Mouse (Mus musculus) midbrain, embryonic 16.5 days (tissue): ENCODE measurements around the gene Mtmr11. TPM values are rescaled to one million over a fixed set of nuclear protein-coding genes. Genes with fewer than 3 reads are reported as not detected.

Experiments used
- ATAC-seq: fragments of 200-750 bp; cut with Nextera tagmentation; 2 replicates; pipeline ENCODE4 v1.8.0; 2017; ENCODE audit warnings: moderate TSS enrichment
- H3K27ac ChIP-seq: fragments of 300-500 bp; sonication (generic); 2 replicates; pipeline ENCODE4 v1.5.1; 2014; ENCODE audit warnings: mild to moderate bottlenecking, low read length, mixed read lengths
- H3K27me3 ChIP-seq: fragments of 300-500 bp; sonication (generic); 2 replicates; pipeline ENCODE4 v1.6.1; 2014; ENCODE audit warnings: low read depth, low read length, mixed read lengths; ENCODE audit not compliant: control insufficient read depth, insufficient read depth
- H3K36me3 ChIP-seq: fragments of 300-500 bp; sonication (generic); 2 replicates; pipeline ENCODE4 v1.6.1; 2014; ENCODE audit warnings: mild to moderate bottlenecking, low read length, moderate library complexity, mixed read lengths; ENCODE audit not compliant: control insufficient read depth, insufficient read depth
- H3K4me1 ChIP-seq: fragments of 300-500 bp; sonication (generic); 2 replicates; pipeline ENCODE4 v1.6.1; 2014; ENCODE audit warnings: mild to moderate bottlenecking, low read length, mixed read lengths; ENCODE audit not compliant: control insufficient read depth, insufficient read depth
- H3K4me2 ChIP-seq: fragments of 300-500 bp; sonication (generic); 2 replicates; pipeline ENCODE4 v1.6.1; 2014; ENCODE audit warnings: mild to moderate bottlenecking, low read length, mixed read lengths
- H3K4me3 ChIP-seq: fragments of 300-500 bp; sonication (generic); 2 replicates; pipeline ENCODE4 v1.5.1; 2014; ENCODE audit warnings: low read depth, mild to moderate bottlenecking, low read length, moderate library complexity, mixed read lengths
- H3K9ac ChIP-seq: fragments of 300-500 bp; sonication (generic); 2 replicates; pipeline ENCODE4 v1.6.1; 2014; ENCODE audit warnings: low read depth, low read length, mixed read lengths
- H3K9me3 ChIP-seq: fragments of 300-500 bp; sonication (generic); replicated peaks from 2 replicates; pipeline ENCODE4 v1.6.1; 2014; ENCODE audit warnings: mild to moderate bottlenecking, low read length, mixed read lengths; ENCODE audit not compliant: control insufficient read depth, poor library complexity, severe bottlenecking
- WGBS: fragments of 180-500 bp; shearing (Covaris S2); extraction: QIAGEN DNeasy Blood & Tissue Kit; methylation state at CpG from one replicate; pipeline ENCODE4 v1.1.7; 2014; 5-methylcytosine and 5-hydroxymethylcytosine counted together
- polyA plus RNA-seq: library from polyadenylated mRNA; unstranded; fragments of >200 nt; fragmentation: Nextera tagmentation; extraction: Ambion mirVana; gene quantifications from 2 replicates; pipeline ENCODE4 v1.2.1, GENCODE M21; 2015

Mtmr11 gene
- polyA plus RNA-seq, 1 experiment from 2014 or later: 15.1 TPM

DNA sequence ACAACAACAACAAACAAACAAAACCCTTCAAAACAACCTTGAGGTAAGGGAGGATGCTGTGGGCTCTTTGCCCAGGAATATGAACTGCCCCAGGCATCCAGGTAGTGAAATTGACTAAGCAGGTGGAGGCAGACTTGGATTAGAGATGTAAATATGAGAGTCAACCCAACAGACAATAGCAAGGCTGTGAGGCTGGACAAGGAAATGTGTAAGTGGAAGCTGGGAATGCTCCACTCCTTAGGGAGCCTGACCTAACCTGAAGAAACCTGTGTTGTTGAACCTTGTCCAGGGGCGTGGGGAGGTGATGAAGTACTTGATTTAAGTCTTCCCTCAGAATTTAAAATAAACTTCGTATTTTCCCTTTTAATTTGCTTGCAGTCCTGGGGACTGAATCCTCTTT, 17.1 kb downstream of the Mtmr11 start:
- ATAC-seq: no peak
- Histone ChIP-seq H3K4me1 (peaks cover 36% of the 10 kb centered on the region), H3K4me2 (no peak overlapping the region), H3K27me3 (no peaks in the 10 kb centered on the region), H3K4me3 (no peak overlapping the region), H3K36me3 (peaks cover 22% of the 10 kb centered on the region), H3K27ac (no peak overlapping the region), H3K9ac (no peak overlapping the region), H3K9me3 (no peaks in the 10 kb centered on the region)
- 90% methylated on average over 2 of the region's 2 CpGs for WGBS

DNA sequence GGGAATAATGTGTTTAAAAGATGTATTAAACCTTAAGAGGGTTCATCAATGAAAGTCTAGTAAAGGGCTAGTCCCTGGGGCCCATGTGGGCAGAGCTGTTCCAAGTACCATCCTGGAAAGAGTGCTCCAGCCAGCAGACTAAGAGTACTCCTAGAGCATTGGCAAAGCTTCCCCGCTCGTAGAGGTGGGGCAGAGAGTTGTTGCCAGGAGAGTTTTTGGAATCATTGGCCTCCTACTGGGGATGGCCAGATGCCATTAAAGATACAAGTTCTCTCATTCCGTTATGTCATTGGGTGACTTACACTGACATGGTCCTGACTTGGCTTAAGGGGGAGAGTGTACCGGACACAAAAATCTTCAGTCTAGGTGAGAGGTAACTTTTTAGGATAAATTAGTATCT, 17.7 kb downstream of the Mtmr11 start:
- Histone ChIP-seq H3K9ac (no peak overlapping the region), H3K9me3 (no peaks in the 10 kb centered on the region), H3K27ac (no peak overlapping the region), H3K4me3 (no peak overlapping the region), H3K4me2 (no peak overlapping the region), H3K4me1 (peaks cover 31% of the 10 kb centered on the region), H3K27me3 (no peaks in the 10 kb centered on the region), H3K36me3 (peaks cover 20% of the 10 kb centered on the region)
- ATAC-seq: no peak
- 52% methylated on average over 4 of the region's 4 CpGs for WGBS

GRCm38 (mm10) chr3:96180727-96181477, 19.1 kb downstream of the Mtmr11 start, which contains the start of gene Sv2a:
TSS of gene Sv2a (plus strand) at chr3:96181151.
- Histone ChIP-seq H3K27me3 (no peaks in the 10 kb centered on the region), H3K4me1 (peaks cover 25% of the 10 kb centered on the region), H3K9ac (peak within 1 kb of the TSS; percentile 91), H3K36me3 (peaks cover 20% of the 10 kb centered on the region), H3K4me3 (peak within 1 kb of the TSS; percentile 76), H3K27ac (peak within 1 kb of the TSS; percentile 93), H3K4me2 (peak within 1 kb of the TSS; percentile 66), H3K9me3 (no peaks in the 10 kb centered on the region)
- under 1% methylated on average over 19 of the region's 23 CpGs for WGBS
- ATAC-seq: peak; percentile 77

GRCm38 (mm10) chr3:96181510-96182381, 19.9 kb downstream of the Mtmr11 start:
- peak overlapping the region; percentile 76 for H3K4me3 ChIP-seq
- H3K4me2 ChIP-seq: peak overlapping the region; percentile 66
- H3K36me3 ChIP-seq: peaks cover 20% of the 10 kb centered on the region
- H3K9me3 ChIP-seq: no peaks in the 10 kb centered on the region
- ATAC-seq: peak; percentile 66
- WGBS: 21% methylated on average over 12 of the region's 12 CpGs
- no peaks in the 10 kb centered on the region for H3K27me3 ChIP-seq
- peaks cover 25% of the 10 kb centered on the region for H3K4me1 ChIP-seq
- peak overlapping the region; percentile 91 for H3K9ac ChIP-seq
- peak overlapping the region; percentile 93 for H3K27ac ChIP-seq

GRCm38 (mm10) chr3:96182382-96182776, 20.6 kb downstream of the Mtmr11 start:
- Histone ChIP-seq H3K9ac (peak overlapping the region; percentile 91), H3K4me2 (peak overlapping the region; percentile 66), H3K9me3 (no peaks in the 10 kb centered on the region), H3K27ac (peak overlapping the region; percentile 93), H3K27me3 (no peaks in the 10 kb centered on the region), H3K36me3 (peaks cover 20% of the 10 kb centered on the region), H3K4me1 (peaks cover 25% of the 10 kb centered on the region), H3K4me3 (peak overlapping the region; percentile 76)
- WGBS: 20% methylated on average over 4 of the region's 4 CpGs
- ATAC-seq: no peak

GRCm38 (mm10) chr3:96192977-96193376, 31.2 kb downstream of the Mtmr11 start:
- ATAC-seq: no peak
- H3K36me3 ChIP-seq: peaks cover 39% of the 10 kb centered on the region
- 74% methylated on average over 12 of the region's 12 CpGs for WGBS
- no peak overlapping the region for H3K4me2 ChIP-seq
- H3K27me3 ChIP-seq: no peaks in the 10 kb centered on the region
- no peak overlapping the region for H3K9ac ChIP-seq
- peaks cover 11% of the 10 kb centered on the region for H3K4me1 ChIP-seq
- H3K27ac ChIP-seq: no peak overlapping the region
- H3K4me3 ChIP-seq: no peak overlapping the region
- H3K9me3 ChIP-seq: no peaks in the 10 kb centered on the region

GRCm38 (mm10) chr3:96194966-96195365, 33.2 kb downstream of the Mtmr11 start:
- ATAC-seq: no peak
- no peak overlapping the region for H3K27ac ChIP-seq
- H3K9ac ChIP-seq: no peak overlapping the region
- 89% methylated on average over 10 of the region's 10 CpGs for WGBS
- H3K4me2 ChIP-seq: no peak overlapping the region
- peaks cover 23% of the 10 kb centered on the region for H3K36me3 ChIP-seq
- peaks cover 12% of the 10 kb centered on the region for H3K4me1 ChIP-seq
- no peak overlapping the region for H3K4me3 ChIP-seq
- H3K27me3 ChIP-seq: no peaks in the 10 kb centered on the region
- no peaks in the 10 kb centered on the region for H3K9me3 ChIP-seq

DNA sequence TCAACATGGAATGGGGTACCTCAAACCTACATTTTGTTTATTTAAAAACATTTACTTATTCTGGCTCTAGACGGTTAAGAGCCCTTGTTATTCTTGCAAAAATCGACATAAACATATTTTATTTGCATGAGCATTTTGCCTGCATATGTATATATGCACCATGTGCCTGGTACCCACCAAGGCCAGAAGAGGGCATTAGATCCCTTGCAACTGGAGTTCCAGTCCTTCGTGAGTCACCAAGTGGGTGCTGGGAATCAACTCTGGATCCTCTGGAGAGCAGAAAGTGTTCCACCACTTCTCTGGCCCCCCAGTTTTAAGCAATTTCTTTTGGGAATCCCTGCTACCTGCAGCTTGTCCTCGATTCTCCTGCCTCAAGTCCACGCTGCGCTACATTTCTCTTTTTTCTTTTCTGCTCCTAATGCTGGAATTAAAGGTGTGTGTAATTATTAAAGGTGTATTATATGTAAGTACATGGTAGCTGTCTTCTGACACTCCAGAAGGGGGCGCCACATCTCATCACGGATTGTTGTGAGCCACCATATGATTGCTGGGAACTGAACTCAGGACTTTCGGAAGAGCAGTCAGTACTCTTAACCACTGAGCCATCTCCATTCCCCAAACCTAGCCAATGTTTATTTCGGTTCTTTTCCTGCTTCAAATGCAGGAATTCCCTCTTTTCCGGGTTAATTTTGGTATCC, 34.0 kb downstream of the Mtmr11 start:
- H3K36me3 ChIP-seq: peaks cover 18% of the 10 kb centered on the region
- no peak overlapping the region; the same call in 1 of the 2 replicates for H3K27ac ChIP-seq
- no peak for ATAC-seq
- H3K9me3 ChIP-seq: no peaks in the 10 kb centered on the region
- H3K9ac ChIP-seq: no peak overlapping the region
- WGBS: 93% methylated on average over 11 of the region's 11 CpGs
- H3K27me3 ChIP-seq: no peaks in the 10 kb centered on the region
- peaks cover 12% of the 10 kb centered on the region for H3K4me1 ChIP-seq
- peak overlapping the region; percentile 96; the same call in 1 of the 2 replicates for H3K4me2 ChIP-seq
- no peak overlapping the region; the same call in 1 of the 2 replicates for H3K4me3 ChIP-seq
